Mouse (Mus musculus): ENCODE data around the gene Tac4.

Gene Tac4

DNA sequence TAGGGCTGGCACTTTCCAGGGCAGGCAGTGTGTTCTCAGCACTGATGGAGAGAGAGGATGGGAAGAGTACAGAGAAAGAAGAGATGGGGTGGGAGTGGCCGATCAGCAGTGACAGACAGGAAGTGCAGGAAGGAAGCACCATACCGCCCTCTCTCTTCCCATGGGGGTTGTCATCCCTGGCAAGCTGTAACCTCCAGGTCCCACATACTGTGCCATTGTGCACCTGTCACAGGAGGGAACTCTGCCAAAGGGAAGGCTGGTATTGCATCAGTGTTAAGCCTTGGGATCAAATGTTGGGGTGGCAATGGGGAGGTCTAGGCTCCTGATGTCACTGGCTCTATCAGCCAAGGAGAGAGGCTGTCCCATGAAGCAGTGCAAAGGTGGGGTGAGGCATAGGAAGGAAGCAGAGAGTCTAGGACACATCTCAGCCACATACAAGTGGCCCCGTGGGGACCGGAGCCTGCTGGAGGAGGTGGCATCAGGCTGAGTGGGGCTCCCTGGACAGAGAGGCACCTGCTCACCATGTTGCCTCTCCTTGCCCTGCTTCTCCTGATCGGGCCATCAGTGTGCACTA is at the start of gene Tac4:
Gene Tac4 (plus strand): TSS at position 352 of the 574 bp plus-strand sequence.
- DNase-seq (ENCODE audit: low read depth, low spot score): no peak

DNA sequence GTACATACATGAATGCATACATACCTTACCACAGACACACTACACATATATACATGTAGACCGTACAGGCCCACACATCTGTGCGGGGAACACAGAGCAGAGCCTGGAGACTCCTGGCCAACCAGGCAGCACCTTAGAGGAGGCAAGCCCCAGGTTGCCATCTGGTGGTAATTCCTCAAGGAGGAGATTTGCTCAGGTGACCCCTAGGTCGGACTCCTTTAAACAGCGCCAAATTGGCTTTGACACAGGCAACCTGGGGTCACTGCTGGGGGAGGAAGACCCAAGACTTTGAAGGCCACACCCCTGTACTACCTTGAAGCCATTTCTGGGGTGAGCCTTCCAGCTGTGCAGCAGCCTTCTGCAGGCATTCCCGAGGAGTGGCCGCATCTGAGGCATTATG is 47.7 kb upstream of the Tac4 start:
- DNase-seq (ENCODE audit: low read depth, low spot score): no peak

DNA sequence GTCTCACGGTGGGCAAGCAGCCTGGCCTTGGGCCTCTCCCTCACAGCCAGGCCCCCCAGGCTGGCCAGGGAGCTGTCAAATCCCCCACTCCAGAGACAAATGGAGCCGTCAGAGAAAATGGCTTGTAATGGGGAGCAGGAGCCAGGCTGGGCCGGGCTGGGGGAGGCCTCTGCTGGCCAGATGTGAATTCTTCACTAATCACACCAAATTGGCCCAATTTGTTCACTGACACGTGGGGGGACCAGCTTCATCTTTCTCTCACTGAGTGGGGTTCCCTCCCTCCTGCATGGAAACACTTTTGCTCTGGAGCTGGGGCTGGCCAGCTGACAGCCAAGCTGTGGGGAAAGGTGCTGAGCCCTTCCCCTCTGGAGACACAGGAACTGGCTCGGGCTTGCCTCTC is 47.0 kb upstream of the Tac4 start:
- DNase-seq (ENCODE audit: low read depth, low spot score): no peak

DNA sequence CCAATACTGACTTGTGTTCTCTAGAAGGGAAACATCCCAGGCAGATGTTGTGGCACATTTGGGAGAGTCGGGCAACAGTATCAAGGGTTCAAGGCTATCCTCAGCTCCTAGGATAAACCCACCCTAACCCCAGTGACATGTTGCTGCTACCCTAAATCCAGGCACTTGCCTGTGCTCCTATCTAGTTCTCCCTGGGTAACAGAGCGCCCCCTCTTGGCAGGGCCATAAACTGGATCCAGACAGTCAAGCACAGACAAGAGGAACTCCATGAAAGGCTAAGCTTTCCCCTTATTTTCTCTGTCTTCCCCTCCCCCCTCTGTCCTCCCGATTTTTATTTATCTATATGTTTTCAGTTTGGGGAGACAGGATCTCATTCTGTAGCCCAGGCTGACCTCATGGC is 45.1 kb upstream of the Tac4 start:
- no peak for DNase-seq (ENCODE audit: low read depth, low spot score)

DNA sequence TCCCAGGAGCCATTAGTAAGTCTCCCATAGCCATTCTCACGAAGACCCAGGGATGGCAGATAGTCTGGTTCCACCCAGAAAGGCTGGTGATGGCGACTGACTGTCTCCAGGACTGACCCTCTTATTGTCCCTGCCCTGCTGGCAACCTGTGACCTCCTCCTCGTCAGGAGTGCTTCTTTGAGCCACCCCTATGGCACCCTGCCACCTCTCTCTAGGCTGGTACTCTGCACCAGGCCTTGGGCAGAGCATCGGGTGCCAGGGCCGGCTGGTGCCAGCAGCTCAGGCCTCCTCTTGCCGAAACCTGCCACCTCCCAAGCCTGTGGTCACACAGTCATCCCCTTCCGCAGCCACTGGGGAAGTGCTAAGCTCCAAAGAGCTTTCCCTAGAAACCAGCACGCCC is 42.2 kb upstream of the Tac4 start:
- no peak for DNase-seq (ENCODE audit: low read depth, low spot score)

DNA sequence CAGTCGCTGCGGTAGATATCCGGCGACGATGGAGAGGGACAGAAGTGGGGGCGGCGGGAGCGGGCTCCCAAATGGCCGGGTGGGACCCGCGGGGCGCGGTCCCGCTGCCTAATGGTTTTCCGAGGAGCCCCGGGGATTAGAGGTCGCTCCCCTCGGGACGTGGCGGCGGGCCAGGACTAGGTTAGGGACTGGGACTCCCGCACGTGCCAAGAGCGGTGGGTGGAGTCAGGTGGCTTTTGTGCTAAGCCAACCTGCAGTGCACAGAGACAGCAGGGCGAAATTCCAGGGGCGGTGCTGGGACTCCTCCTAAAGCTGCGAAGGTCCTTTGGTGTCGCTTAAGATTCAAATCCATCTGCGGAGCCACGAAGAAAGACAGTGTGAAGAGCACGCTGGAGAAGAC is 37.9 kb upstream of the Tac4 start:
- no peak for DNase-seq (ENCODE audit: low read depth, low spot score)

DNA sequence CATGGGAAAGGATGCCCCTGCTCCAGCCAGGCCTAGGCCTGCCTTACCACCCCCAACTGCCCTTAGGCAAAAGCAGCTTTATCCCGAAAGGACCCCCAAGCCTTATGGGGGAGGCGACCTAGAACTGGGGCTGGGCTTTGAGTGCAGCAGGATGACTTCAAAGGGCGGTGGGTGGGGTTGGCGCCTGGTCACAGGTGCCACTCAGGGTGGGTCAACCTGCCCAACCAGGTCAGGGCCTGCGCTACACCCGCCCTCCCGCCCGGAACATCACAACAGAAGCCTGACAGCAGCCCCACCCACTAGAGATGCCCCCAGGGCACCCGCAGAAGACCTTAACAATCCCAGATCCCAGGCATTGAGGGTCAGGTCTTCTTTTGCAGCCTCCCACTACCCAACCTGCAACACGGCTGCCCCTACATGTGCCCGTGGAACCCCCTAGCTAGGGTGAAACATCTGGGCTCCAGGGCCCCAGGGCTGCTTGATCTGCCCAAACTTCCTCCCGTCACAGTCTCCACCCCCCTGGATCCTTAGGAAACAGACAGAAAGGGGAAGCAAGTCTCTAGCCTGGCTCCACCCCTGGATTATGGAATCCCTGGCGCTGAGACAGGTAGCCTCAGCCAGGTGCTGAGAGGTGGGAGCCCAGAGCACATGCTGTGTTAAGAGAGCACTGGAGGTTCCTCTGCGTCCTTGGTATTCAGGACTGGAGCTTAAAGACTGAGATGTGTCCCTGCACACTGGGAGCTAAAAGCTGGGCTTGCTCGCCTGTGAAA is 37.0 kb upstream of the Tac4 start:
- no peak for DNase-seq (ENCODE audit: low read depth, low spot score)

DNA sequence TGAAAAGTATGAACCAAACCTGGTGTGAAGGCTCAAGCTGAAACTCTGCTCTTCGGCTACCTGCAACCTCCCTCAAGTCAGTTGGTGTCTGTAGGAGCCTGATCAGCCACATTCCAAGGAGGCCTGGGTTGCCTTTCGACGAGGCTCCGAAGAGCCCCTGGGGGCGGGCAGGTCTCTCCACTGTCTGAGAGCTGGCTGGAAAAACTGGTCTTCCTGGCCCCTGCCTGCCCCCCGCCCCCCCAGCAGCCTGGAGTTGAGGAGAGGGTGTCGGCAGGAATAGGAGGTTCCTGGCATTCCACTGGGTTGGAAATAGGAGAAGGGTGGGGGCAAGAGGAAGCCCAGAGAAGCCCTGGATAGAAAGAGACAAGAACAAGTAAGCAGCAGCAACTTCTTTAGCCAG is 35.9 kb upstream of the Tac4 start:
- DNase-seq (ENCODE audit: low read depth, low spot score): no peak

DNA sequence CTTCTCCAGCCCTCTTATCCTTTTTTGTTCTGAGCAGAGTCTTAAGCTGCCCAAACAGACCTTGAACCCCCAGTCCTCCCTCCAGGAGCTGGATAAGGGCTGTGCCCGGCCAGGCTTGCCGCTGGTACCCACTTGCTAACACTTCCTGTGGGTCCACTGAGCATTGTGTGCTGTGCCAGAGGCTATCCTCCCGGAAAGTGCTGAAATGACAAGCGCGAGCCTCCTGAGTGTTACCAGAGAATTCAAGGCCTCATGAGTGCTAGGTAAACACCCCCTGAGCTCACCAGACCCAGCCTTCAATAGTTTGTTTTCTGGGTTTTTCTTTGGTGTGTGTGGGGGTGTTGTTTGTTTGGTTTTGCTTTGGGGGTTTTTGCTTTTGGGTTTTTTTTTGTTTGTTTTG is 33.9 kb upstream of the Tac4 start:
- no peak for DNase-seq (ENCODE audit: low read depth, low spot score)

DNA sequence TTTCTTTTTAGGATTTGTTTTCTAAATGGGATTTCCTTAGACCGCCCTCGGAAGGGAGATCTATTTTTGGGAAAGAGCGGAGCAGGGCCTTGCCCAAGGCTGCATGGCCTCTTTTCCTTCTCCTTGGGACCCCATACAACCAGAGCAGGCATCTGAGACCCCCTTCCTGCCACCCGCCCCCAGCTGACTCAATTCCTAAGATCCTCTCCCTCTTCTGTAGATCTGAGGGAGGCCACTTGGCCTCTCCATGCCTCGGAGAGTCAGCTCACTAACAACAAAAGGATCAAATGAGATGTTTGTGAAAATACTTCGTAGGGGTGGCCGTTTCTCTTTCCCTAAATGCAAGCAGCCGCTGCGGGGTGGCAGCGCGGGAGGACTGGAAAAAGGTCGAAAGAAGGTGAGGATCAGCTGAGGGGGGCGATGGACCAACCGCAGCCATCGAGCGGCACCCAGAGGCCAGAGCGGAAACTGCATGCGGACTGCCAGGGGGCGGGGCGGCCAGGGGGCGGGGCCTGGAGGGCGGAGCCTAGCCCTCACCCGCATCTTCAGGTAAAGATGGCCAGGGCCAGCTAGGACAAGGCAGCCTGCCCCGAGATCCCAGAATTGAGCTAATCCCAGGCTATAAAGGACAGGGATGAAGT is 29.5 kb upstream of the Tac4 start:
- peak; percentile 65 for DNase-seq (ENCODE audit: low read depth, low spot score)

DNA sequence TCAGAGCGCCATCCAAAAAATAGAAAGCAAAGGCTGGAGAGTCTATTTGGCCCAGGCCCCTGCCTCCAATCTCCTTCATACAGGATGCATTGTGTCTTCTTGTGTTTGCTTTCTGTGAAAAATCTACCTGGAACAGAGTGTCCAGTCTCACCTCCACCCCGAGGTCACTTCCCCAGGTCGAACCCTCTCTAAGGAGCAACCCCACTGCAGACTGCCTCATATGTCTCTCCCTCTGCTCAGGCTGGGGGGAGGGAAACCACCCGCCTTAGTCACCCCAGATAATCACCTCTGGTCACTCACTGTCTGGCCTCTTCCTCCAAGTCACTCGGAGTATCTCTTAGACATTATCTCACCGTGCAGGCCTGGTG is 29.0 kb upstream of the Tac4 start:
- no peak for DNase-seq (ENCODE audit: low read depth, low spot score)

DNA sequence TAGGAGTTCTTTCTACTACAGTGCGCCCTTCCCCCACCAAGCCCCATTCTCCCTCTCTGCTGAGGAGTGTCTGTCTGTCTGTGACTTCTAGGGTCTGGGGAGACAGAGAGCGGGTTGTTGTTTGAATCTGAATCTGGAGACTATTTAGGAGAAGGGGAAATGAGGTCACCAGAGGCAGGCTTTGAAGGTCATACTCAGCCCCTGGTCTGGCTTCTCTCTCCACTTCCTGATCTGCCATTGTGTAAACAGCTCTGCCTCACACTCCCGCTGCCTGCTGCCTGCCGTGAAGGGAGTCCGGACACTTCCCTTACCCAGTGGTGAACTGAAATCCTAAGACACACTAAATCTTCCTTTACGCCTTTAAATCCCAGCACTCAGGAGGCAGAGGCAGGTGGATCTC is 22.9 kb upstream of the Tac4 start:
- no peak for DNase-seq (ENCODE audit: low read depth, low spot score)

DNA sequence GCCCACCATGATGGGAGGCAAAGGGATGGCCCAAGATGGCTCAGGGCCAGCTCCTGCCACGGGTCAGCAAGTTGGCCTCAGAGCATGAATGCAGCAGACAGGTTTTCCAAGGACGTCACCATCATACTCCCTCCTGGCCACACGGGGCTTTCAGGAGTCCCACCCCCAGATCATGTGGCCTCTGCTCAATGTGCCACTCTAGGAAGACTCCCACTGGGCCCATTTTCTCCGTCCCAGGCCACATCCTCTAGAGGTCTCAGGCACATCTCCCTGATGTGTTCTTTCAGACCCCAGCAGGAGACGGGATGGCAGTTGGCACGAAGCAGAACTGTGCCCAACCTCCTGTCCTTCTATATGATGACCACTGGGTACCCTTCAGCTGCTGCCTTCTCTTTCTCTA is 18.7 kb upstream of the Tac4 start:
- DNase-seq (ENCODE audit: low read depth, low spot score): no peak

DNA sequence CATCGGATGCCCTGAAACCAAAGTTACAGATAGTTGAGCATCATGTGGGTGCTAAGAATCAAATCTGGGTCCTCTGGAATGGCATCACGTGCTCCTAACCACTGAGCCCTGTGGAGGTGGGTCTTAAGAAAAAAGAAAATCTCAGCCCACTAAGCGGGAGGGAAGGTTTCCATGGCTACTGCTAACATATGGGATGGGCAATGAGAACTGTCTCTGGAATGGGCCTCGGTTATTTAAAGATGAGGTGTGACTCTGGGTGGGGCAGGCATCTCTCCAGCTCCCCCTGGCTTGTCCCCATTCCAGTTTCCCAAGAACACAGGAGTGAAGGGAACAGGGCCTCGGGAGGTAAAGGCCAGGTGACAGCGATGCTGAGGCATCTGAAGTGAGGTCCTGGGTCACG is 15.9 kb upstream of the Tac4 start:
- no peak for DNase-seq (ENCODE audit: low read depth, low spot score)

DNA sequence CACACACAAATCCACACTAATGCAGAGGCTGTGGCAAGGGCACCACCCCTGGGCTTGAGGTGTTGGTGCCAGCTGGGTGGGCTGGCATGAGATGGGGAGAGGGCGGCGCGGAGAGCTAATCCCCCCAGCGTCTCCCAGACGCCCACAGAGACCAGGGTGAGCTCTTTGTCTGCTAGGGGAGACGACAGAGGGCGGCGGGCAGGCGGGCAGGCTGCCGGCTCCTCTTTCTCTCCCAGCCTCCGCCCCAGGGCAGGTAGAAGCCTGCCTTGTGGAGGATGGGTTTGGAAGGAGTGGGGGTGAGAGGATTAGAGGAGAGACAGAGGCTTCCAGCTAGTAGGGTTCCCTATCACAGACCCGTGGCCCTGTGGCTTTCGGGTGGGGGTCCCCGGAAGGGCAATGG is 14.3 kb upstream of the Tac4 start:
- no peak for DNase-seq (ENCODE audit: low read depth, low spot score)

DNA sequence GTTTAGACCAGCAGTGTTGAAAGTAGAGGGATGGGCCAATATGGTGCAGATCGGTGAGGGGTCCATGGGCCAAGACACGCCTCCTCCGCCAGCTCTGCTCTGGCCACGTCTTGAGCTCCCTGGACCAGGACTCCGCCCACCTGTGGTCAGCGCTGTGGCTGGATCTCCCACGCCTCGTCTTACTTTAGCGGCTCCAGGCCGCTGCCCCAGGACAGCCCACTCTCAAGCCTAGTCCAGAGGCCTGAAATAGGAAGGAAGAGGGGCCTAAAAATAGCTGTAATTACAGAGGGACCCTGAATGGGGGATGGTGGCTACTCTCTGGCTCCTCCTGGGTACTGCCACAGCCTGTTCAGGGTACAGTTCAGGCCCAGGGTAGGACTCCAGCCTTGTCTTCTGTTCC is 11.2 kb upstream of the Tac4 start:
- DNase-seq (ENCODE audit: low read depth, low spot score): no peak

DNA sequence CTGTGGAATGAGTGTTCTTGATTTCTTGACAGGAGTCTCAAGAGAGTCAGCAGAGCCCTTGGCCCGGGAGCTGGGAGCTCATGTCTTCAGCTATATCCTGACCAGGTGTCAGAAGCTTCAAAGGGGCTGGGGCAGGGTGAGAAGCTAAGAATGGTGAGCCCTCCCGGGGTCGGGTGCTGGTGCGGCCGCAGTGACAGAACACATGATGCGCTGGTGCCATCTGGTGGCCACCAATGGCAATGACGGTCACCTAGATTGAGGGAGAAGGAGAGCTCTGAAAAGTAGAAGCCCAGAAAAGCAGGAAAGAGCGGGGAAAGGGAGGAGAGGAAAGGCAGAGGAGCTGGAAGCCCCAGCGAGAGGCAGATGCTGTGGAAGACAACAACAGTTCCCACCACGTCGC is 10.0 kb upstream of the Tac4 start:
- peak; percentile 67 for DNase-seq (ENCODE audit: low read depth, low spot score)

DNA sequence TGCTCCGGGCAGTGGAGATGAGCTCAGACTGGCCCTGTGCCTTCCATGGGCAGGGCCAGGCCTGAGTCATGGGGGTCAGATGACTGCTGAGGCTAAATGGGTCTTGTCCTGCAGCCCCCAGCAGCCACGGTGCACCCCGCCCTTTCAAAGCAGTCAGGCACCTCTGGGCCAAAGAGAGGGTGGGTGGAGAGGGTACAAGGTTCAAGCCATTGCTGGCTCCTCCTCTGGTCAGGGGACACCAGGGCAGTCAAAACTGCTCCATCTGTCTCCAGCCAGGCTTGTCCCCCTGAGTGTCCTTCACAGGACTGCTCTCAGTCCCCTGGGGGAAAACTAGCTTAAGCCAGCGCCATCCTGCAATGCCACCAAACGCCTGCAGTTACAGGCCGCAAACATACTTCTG is 9.2 kb upstream of the Tac4 start:
- DNase-seq (ENCODE audit: low read depth, low spot score): no peak

DNA sequence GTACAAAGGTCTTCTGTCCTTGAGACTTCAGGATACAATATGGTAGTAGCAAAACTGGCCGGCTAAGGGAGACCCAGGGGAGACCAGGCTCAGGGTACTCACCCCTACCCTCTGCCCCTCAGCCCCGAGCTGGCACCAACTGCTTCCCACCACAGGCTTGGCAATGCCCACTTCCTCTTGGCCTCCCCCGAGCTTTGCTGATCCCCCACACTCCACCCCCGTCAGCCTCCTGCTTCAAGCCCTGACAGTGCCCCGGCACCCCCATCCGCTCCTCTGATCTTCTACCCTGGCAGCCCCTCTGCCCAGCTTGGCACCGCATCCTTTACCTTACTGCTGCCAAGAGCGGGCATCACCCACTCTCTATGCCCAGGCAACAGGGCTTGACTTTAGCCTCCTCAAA is 7.2 kb upstream of the Tac4 start:
- DNase-seq (ENCODE audit: low read depth, low spot score): no peak

DNA sequence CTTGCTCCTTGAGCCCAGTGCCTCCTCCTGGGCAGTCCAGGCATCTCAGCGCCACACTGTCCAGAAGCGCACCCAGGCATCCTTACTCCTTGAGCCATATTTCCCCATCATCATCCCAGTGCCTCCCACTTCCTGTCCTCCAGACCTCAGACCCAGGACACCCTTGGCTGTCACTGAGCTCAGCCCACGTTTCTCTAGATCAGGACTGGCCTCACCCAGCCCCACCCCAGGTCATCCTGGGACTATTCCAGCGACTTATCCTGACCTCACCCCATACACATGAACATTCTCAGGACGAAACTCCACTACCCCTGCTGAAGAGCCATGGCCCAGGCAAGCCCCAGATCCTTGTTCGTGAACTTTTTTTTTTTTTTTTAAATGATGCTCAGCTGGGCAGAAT is 5.6 kb upstream of the Tac4 start:
- no peak for DNase-seq (ENCODE audit: low read depth, low spot score)

DNA sequence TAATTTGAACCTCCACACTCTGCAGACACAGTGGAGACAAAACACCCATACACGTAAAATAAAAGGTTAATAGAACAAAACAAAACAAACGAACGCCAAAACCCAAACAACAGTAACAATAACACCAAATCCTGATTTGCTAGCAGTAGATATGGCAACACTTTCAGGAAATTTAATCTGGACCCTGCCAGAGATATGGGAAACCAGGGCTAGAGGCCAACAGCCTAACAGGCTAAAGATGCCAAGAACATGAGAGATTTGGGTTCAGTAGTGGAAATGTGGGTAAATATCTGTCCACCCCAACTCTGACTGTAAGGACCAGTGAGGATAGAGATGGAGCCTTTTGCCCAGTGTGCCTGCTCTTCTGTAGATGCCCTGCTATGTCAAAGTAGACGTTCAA is 3.4 kb upstream of the Tac4 start:
- DNase-seq (ENCODE audit: low read depth, low spot score): no peak

DNA sequence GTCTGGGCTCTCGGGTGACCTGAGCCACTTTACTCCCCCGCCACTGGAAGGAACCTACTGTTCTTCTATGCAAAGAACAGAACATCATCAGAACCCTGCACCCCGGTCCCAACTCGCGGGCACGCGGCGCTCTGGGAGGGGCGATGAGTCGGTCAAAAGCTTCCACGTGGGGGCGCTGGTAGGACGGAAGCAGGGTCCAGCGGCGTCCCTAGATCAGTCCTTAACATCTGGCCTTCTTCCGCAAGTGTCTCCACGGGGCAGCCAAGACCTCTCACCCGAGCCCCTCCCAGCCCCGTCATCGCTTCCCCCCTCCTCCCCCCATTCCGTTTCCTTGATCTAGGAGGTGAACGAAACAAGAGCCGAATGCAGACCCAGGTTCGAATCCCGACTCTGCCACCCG is 2.8 kb upstream of the Tac4 start:
- DNase-seq (ENCODE audit: low read depth, low spot score): peak; percentile 90

DNA sequence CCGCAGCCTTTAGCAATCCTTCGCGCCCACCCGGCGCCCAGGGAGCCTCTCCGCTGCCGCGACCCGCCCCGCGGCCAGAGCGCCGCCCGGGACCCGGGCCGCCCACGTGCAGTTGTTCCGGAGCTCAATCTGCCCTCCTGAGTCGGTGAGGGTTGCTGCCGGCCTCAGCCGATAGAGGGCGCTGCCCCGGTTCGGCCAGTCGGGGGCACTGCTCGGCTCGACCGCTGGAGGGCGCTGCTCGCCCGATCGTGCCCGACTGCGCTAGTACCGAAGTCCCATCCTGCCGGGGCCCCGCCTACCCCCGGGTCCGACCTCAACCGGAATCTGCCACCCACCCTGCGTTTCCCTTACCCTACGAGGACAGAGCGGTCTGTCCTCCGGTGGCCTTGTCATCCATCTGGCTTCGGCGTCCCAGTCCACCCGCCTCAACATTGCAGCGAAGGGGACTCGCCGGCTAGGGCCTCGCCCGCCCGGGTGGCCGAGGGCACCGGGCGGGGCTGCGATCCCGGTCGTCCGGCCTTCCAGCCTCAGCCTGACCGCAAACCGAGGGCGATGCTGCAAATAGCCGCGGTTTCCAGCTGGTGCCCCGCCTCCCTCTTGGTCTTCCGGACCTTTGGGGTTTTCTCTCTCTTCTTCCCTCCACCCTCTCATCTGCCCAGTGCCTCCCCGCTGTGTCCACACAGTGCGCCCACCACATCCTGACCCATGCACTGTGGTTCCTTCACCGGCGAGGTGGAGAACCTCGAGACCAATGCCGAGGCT is 2.1 kb upstream of the Tac4 start:
- peak; percentile 94 for DNase-seq (ENCODE audit: low read depth, low spot score)

All from A20 (cell line).